Mouse (Mus musculus): ENCODE results near the gene Timeless.
"Not testable (repeated sequence)": the region's sequence is repeated elsewhere in the genome, so short reads cannot be mapped to it uniquely, and the experiment has no call there.

Timeless gene

DNA sequence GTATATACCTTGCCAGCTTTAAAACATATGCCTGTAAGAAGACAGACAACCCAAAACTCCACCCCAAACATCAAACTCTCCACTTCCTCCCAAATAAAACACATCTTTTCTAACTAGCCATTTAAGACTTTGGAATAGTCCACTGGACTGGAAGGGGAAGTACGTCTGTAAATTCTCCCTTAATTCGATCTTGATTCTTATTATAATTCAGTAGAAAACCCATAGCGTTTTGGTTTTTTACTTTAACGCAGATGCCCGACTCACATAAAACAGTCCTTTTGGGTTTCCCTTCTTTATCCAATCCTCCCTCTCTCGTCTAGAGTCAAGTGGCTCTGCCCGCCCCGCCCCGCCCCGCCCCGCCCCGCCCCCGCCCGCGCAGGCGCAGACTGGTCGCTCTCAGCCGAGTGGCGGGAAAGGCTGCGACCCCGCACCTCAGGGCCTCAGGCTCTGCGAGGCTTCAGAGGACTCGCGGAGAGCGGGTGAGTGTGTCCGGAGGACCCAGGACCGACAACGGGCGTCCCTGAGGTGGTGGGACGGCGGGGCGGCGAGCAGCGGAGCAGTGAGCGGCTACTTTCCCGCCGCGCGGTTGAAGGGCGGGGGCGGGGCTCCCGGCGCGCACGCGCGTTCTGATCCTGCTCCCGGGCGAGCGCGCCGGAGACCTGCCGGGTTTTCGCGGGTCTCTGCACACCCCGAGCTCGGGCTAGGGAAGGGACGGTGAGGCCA, at the start of gene Timeless:
Gene Timeless (plus strand): TSS at position 369 of the 723 bp plus-strand sequence.
- peak; percentile 87 for DNase-seq

DNA sequence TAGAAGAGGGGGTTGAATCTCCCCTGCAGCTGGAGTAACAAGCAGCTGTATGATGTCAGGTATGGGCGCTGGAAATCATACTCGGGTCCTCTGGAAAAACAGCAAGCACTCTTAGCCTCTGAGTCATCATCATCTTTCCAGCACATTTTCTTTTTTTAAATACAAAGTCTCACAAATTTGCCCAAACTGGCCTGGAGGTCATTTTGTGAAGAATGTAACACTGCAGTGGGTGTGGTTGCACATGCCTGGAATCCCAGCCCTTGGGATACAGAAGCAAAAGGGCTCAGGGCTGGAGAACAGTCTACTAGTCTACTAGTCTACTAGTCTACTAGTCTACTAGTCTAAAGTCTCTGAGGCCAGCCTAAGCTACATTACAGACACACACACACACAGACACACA, 47.6 kb upstream of the Timeless start:
- DNase-seq = no peak

DNA sequence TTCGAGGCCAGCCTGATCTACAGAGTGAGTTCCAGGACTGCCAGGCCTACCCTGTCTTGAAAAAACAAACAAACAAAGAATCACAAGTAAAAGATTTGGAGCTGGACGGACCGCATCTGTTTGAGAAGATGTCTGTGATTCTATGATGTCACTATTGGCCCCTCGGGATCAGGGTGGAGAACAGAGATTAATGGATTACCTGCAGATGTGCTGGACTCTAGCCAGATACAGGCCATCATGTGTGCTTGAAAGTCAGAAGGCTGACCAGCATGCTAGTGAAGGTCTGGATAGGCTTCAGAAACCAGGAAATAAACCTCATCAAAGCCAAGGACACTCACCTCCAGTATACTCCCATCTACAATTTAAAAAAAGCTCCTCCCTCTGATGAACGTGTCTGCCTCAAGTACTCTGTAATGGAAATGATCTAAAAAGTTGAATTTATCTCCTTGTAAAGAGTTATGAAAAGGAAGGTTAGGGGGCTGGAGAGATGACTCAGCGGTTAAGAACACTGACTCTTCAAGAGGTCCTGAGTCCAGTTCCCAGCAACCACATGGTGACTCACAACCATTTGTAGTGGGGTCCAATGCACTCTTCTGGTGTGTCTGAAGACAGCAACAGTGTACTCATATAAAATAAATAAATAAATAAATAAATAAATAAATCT, 46.5 kb upstream of the Timeless start:
- DNase-seq = no peak

- peak; percentile 70 for DNase-seq
Measured at GRCm38 (mm10) chr10:128185959-128186358, 45.9 kb upstream of the Timeless start.

DNA sequence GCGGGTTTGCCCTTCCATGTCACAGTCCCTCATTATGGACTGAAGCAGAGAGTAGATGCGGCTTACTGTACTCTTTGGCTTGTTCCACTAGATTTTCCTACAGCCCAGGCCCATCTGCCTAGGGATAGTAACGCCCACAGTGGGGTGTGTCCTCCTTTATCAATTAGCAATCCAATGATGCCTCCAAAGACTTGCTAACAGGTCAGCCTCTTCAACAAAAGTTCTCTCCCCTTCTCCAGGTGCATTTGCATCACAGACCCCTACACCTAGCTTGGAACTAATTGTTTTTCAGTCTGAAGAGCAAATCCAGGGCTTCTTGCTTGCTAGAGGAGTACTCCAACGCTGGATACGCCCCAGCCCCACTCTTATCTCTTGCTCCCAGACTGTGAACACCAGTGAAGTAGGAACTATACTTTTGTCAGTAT, 44.7 kb upstream of the Timeless start:
- DNase-seq = no peak

DNA sequence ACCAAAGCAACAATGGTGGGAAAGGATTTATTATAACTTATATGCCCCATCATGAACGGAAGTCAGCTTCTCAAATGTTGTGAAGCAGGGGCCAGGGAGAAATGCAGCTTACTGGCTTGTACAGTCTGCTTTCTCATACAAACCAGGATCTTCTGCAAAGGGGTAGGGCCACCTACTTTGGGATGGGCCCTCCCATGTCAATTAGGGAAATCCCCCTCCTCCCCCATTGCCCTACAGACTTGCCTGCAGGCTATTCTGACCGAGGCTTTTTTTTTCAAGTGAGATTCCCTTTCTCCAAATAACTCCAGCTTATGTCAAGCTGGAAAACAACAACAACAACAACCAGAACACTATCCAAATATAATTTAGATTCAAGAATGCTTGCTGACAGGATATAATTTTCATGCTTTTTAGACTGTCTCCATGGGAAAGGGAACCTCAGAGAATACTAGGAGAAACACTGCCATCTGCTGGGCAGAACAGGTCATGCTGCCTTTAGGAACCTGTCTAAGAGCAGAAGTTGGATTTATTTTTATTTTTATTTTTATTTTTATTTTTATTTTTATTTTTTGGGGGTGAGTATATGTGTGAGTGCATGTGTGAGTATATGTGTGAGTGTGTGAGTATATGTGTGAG, 43.5 kb upstream of the Timeless start:
- DNase-seq = peak; percentile 63

- no peak for DNase-seq
Measured at GRCm38 (mm10) chr10:128191472-128191871, 40.4 kb upstream of the Timeless start.

DNA sequence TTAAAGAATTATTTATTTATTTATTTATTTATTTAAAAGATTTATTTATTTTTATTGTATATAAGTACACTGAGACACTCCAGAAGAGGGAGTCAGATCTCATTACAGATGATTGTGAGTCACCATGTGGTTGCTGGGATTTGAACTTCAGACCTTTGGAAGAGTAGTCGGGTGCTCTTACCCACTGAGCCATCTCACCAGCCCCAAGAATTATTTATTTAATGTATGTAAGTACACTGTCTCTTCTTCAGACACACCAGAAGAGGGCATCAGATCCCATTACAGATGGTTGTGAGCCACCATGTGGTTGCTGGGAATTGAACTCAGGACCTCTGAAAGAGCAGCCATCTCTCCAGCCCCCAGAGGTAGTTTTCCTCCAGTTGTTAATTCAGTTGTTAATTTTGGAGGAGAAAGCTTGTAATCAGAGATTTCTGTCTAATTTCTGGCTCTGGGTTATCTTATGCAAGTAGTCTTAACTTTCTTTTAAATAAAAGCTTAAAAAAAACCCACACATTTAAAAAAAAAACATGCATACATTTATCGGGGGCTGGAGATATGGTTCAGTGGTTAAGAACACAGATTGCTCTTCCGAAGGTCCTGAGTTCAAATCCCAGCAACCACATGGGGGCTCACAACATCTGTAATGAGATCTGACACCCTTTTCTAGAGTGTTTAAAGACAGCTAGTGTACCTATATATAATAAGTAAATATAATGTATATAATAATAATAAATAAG, 39.7 kb upstream of the Timeless start:
- DNase-seq = not testable (repeated sequence)

DNA sequence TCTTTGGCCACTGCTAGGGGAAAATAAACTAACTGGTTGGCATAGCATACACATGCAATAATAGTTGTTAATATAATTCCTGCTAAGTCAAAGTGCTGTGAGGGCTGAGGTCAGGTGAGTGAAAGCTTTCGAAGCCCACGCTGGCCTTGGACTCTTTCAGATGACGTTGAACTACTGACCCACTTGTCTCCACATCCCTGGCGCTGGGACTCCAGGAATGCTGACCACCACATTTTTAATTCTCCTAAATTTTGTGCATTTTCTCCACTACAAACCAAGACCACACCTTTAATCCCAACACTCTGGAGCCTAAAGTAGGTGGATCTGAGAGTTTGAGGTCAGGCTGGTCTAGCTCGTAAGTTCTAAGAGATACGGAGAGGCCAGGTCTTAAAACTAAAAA, 38.8 kb upstream of the Timeless start:
- DNase-seq = no peak

- DNase-seq = peak; percentile 99
Measured at GRCm38 (mm10) chr10:128194024-128194550, 37.8 kb upstream of the Timeless start, which contains the start of gene Gls2. Gene Gls2 (plus strand): TSS chr10:128194457.

DNA sequence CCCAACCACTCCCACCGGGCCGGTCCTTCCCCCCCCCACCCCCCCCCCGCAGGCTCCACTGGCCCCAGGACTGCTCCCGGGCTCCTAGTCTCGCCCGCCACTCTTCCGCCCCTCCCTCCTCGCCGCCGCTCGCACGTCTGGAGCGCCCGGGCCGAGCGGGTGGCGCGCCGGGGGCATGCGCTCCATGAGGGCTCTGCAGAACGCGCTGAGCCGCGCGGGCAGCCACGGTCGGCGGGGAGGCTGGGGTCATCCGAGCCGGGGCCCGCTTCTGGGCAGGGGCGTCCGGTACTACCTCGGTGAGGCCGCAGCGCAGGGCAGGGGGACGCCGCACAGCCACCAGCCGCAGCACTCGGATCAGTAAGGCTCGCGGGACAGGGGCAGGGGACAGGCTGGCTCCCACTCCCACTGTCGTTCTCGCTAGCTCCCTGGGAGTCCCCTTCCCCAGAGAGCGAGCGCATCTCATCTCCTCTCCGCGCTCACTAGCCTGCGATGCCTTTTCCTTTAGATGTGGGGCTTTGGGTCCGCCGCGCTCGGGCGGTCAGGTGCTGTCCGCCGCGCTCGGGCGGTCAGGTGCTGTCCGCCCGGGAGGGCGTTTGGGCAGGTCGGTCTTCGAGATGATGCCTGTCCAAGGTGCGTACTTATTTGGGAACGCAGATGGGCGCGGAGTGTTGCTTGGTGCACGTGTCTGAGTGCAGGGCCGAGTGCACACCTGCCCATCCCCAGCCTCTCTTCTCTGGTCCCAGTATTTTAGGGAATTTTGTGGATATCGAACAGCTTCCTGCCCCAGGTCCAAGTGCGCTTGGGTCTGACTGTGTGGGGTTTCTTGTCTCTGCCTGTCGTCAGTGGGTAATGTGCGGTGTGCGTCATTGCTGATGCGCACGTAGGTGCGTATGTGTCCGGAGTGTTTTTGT, 37.1 kb upstream of the Timeless start:
- peak; percentile 79 for DNase-seq

DNA sequence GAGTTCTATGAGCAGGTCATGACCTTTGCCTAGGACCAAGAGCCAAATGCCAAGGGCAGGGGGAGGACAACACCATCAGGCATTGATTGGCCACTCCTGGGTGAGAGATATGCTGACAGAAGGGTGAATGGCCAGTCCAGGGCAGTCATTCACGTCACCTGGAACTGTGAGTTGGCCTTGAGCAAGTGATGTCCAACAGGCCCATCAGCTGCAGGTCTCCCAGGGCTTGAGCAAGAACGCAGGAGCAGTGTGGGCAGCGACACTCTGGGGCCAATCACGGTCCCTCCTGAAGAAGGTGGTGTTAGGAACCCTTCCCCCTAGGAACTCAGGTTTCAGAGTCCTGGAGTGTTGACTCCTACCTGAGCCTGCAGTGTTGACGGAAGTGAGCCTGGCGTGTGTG, 30.0 kb upstream of the Timeless start:
- DNase-seq = no peak

GRCm38 (mm10) chr10:128204941-128205340, 26.9 kb upstream of the Timeless start:
- DNase-seq = no peak

DNA sequence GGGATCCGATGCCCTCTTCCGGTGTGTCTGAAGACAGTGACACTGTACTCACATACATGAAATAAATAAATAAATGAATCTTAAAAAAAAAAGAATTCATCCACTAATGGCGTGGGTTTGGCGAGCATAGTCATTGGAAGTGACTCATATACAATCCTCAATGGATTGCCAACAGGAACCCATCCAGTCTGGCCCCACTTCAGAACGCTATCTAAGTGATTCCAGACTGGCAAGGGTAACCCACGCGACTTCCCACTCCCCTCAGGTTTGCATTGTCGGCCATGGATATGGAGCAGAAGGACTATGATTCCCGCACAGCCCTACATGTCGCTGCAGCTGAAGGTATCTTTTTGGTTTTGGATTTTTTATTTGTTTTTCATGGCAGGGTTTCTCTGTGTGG, 23.5 kb upstream of the Timeless start:
- no peak for DNase-seq

DNA sequence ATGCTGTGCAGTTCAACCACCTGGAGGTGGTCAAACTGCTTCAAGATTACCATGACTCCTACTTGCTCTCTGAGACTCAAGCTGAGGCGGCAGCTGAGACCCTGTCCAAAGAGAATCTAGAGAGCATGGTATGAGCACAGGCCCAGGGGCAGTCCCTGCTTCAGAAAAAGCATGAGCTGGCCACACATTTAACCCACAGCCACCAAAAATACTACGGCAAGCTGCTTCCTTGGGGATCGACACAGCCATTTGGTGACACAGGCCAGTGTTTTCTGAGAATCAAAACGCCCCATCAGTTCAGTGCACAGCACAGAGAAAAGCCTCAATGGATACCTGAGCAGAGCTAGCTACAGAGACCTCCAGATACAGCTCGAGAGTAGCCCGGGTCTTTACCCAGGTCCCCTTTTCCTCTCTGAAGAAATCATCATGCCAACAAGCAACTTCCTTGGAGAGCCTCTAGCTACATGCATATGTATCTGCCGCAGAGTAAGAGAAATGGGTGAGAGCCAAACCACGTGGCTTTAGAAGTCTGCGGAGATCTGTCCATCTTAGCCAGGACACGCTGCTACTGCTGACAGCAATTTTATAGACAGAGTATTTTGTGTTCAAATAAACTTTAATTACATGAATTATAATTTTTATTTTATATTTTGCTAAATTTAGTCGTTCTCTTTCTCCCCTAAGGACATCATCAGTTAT, 22.4 kb upstream of the Timeless start:
- no peak for DNase-seq

DNA sequence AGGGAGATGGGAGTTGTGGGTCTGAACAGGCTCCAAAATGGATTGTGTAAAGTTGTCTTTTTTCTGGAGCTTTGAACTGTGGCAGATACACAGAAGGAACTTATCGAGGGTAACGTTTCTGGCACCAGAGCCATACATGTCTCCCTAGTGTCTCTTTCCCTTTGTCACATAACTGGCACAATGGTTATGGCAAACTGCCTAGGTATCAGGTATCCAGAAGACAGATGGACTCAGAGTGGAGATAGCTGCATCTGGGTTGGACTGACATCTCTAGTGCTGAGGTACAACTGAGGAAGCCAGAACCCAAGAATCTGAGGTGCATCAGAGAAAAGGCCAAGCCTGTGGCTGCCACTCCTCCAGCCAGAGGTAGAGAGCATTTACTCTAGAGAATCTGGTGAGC, 21.7 kb upstream of the Timeless start:
- DNase-seq = no peak

DNA sequence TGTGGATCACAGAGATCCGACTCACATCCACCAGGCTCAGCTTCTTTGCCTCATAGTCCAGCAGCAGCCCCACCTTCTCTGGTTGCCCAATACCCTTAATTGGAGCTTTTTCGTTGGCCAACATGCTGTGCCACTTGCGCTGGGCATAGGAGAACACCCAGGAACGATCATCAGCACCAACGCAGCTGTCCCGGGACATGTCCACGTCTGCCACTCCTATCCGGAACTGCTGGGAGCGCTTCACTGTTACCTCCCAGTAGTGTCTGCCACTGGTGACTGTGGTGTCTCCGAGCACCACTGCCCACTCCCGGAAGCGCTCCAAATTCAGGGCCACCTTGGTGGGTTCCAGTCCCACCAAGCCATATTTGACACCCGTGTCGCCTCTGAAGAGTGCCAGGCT, 20.9 kb upstream of the Timeless start:
- peak; percentile 48 for DNase-seq

DNA sequence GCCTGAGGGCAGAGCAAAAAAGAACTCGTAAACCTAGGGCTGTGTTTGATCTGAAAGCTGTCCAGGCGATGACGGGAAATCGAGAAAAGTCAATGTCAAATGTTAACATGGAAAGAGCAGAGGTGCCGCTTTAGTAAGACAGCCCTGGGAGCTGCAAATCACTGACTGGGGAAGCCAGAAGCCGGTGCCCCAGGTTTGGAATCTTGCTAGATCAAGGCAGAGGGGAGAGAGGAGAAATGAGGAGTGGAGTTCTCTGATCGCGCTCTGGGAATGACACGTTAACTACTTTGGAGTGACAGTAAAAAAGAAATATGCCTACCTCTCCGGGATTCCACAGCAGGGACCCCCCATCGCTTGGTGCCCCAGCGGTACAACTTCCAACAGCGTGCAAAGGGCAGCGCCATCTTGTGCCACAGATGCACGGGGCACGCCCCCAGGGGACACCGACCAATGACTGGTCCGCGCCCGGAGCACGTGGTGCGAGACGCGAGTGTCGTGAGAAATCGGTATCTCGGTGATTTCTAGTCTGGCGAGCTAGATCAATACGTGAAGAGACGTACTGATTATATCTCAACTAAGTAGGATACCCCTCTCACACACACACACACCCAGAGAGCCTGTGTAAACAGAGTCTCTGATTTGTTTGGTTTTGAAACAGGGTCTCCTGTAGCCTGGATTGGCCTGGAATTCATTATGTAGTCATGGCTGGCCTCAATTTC, 20.3 kb upstream of the Timeless start, which contains the start of gene Spryd4:
Gene Spryd4 (minus strand): TSS at position 418 of the 719 bp plus-strand sequence.
- peak; percentile 89 for DNase-seq

DNA sequence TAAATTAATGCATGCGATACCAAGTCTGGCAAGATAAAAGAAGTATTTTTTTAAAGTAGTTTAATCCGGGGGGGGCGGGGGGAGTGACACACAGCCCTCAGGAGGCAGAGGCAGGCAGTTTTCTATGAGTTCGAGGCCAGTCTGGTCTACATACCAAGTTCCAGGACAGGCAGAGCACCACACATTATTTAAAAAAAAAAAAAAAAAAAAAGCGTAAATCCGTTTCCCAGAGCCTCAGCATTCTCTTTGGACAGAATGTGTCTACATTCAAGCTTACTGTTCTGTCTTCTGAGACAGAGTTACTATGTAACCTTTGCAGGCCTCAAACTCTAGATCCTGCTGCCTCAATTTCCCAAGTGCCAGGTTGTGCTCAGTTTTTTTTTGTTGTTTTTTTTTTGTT, 19.7 kb upstream of the Timeless start:
- DNase-seq = no peak

GRCm38 (mm10) chr10:128212871-128213323, 19.0 kb upstream of the Timeless start:
- peak; percentile 82 for DNase-seq
